Mouse (Mus musculus) intestine, postnatal 0 days (tissue): ENCODE measurements at regions not wholly inside any gene's neighbourhood (a gene's known extent, or its start where the extent isn't known, plus 50 kb on each side); places are given as distances from the start of the nearest gene placed in this dataset.

Source experiments
- ATAC-seq: fragments of 200-750 bp; cut with Nextera tagmentation; 2 replicates; pipeline ENCODE4 v1.8.0; 2017; ENCODE audit warnings: mild to moderate bottlenecking, moderate TSS enrichment, moderate library complexity
- H3K27ac ChIP-seq: fragments of 300-500 bp; sonication (generic); 2 replicates; pipeline ENCODE4 v1.5.1; 2014; ENCODE audit warnings: mild to moderate bottlenecking, low read depth, low read length, moderate library complexity
- H3K27me3 ChIP-seq: fragments of 300-500 bp; sonication (generic); replicated peaks from 2 replicates; pipeline ENCODE4 v1.6.1; 2014; ENCODE audit warnings: low read length, mixed read lengths; ENCODE audit not compliant: control insufficient read depth, insufficient read depth
- H3K36me3 ChIP-seq: fragments of 300-500 bp; sonication (generic); 2 replicates; pipeline ENCODE4 v1.6.1; 2014; ENCODE audit warnings: mild to moderate bottlenecking, moderate library complexity; ENCODE audit not compliant: control insufficient read depth, insufficient read depth
- H3K4me1 ChIP-seq: fragments of 300-500 bp; sonication (generic); replicated peaks from 2 replicates; pipeline ENCODE4 v1.6.1; 2014; ENCODE audit warnings: antibody characterized with exemption, low read length, mixed read lengths; ENCODE audit not compliant: control insufficient read depth, insufficient read depth
- H3K4me2 ChIP-seq: fragments of 300-500 bp; sonication (generic); replicated peaks from 2 replicates; pipeline ENCODE4 v1.6.1; 2014; ENCODE audit warnings: low read depth, mild to moderate bottlenecking, moderate library complexity
- H3K4me3 ChIP-seq: fragments of 300-500 bp; sonication (generic); 2 replicates; pipeline ENCODE4 v1.5.1; 2014; ENCODE audit warnings: low read depth, low read length
- H3K9ac ChIP-seq: fragments of 300-500 bp; sonication (generic); 2 replicates; pipeline ENCODE4 v1.6.1; 2014; ENCODE audit warnings: mild to moderate bottlenecking, low read depth, low read length
- H3K9me3 ChIP-seq: fragments of 300-500 bp; sonication (generic); 2 replicates; pipeline ENCODE4 v1.6.1; 2016; ENCODE audit warnings: mixed run types; ENCODE audit not compliant: control insufficient read depth
- CTCF ChIP-seq: sonication (generic); IDR thresholded peaks from 2 replicates; pipeline ENCODE4 v1.5.1; 2016; ENCODE audit warnings: low read depth, mild to moderate bottlenecking, control low read depth, antibody characterized with exemption, moderate library complexity
- WGBS: fragments of 180-500 bp; shearing (Covaris S2); extraction: QIAGEN DNeasy Blood & Tissue Kit; methylation state at CpG from one replicate; pipeline ENCODE4 v1.1.7; 2014; 5-methylcytosine and 5-hydroxymethylcytosine counted together

GRCm38 (mm10) chr9:33238190-33238589, 602.2 kb downstream of the Ets1 start:
- Histone ChIP-seq H3K27ac (no peak overlapping the region), H3K4me1 (no peaks in the 10 kb centered on the region), H3K27me3 (no peaks in the 10 kb centered on the region), H3K4me2 (no peak overlapping the region), H3K4me3 (no peak overlapping the region), H3K9me3 (no peaks in the 10 kb centered on the region), H3K36me3 (no peaks in the 10 kb centered on the region), H3K9ac (no peak overlapping the region)
- 85% methylated on average over 2 of the region's 2 CpGs for WGBS
- ATAC-seq, result no peak
- TF ChIP-seq CTCF, result no peak

GRCm38 (mm10) chr9:33238846-33239245, 602.8 kb downstream of the Ets1 start:
- ATAC-seq, result no peak
- no peak overlapping the region for H3K9ac ChIP-seq
- H3K4me2 ChIP-seq, result no peak overlapping the region
- no peaks in the 10 kb centered on the region for H3K27me3 ChIP-seq
- 62% methylated on average over 2 of the region's 2 CpGs for WGBS
- H3K4me1 ChIP-seq, result no peaks in the 10 kb centered on the region
- no peak for TF ChIP-seq CTCF
- no peak overlapping the region for H3K27ac ChIP-seq
- no peaks in the 10 kb centered on the region for H3K9me3 ChIP-seq
- H3K4me3 ChIP-seq, result no peak overlapping the region
- H3K36me3 ChIP-seq, result no peaks in the 10 kb centered on the region

GRCm38 (mm10) chr9:33240506-33240905, 604.5 kb downstream of the Ets1 start:
- Histone ChIP-seq H3K4me2 (no peak overlapping the region), H3K36me3 (no peaks in the 10 kb centered on the region), H3K27ac (no peak overlapping the region), H3K27me3 (no peaks in the 10 kb centered on the region), H3K4me3 (no peak overlapping the region), H3K9ac (no peak overlapping the region), H3K9me3 (no peaks in the 10 kb centered on the region), H3K4me1 (no peaks in the 10 kb centered on the region)
- no peak for ATAC-seq
- TF ChIP-seq CTCF, result no peak
- WGBS, result 28% methylated on average over 1 of the region's 1 CpGs

- H3K9me3 ChIP-seq, result no peaks in the 10 kb centered on the region
- TF ChIP-seq CTCF, result no peak
- no peak overlapping the region for H3K4me3 ChIP-seq
- H3K27me3 ChIP-seq, result no peaks in the 10 kb centered on the region
- no peaks in the 10 kb centered on the region for H3K36me3 ChIP-seq
- no peak for ATAC-seq
- H3K27ac ChIP-seq, result no peak overlapping the region
- H3K9ac ChIP-seq, result no peak overlapping the region
- H3K4me1 ChIP-seq, result no peaks in the 10 kb centered on the region
- no peak overlapping the region for H3K4me2 ChIP-seq
- WGBS, result 81% methylated on average over 3 of the region's 3 CpGs
Observed at GRCm38 (mm10) chr9:33240914-33241635, 605.1 kb downstream of the Ets1 start.

- Histone ChIP-seq H3K4me1 (no peaks in the 10 kb centered on the region), H3K4me3 (no peak overlapping the region), H3K36me3 (no peaks in the 10 kb centered on the region), H3K9ac (no peak overlapping the region), H3K27me3 (no peaks in the 10 kb centered on the region), H3K9me3 (no peaks in the 10 kb centered on the region), H3K4me2 (no peak overlapping the region), H3K27ac (no peak overlapping the region)
- 40% methylated on average over 2 of the region's 2 CpGs for WGBS
- TF ChIP-seq CTCF, result peak; percentile 89
- no peak for ATAC-seq
Observed at GRCm38 (mm10) chr9:33246932-33247331, 610.9 kb downstream of the Ets1 start.

GRCm38 (mm10) chr9:33258241-33258640, 622.2 kb downstream of the Ets1 start:
- H3K27me3 ChIP-seq, result no peaks in the 10 kb centered on the region
- no peaks in the 10 kb centered on the region for H3K4me1 ChIP-seq
- no peak overlapping the region for H3K4me2 ChIP-seq
- no peak for TF ChIP-seq CTCF
- H3K27ac ChIP-seq, result no peak overlapping the region
- H3K9ac ChIP-seq, result no peak overlapping the region
- no peaks in the 10 kb centered on the region for H3K9me3 ChIP-seq
- no peak for ATAC-seq
- no peaks in the 10 kb centered on the region for H3K36me3 ChIP-seq
- 78% methylated on average over 6 of the region's 6 CpGs for WGBS
- H3K4me3 ChIP-seq, result no peak overlapping the region
